Mouse (Mus musculus) lung, embryonic 14.5 days (tissue): Measurements from ENCODE around the gene Prcd. TPM values are rescaled to one million over a fixed set of nuclear protein-coding genes. Genes with fewer than 3 reads are reported as not detected.

Experiments
- ATAC-seq: fragments of 200-750 bp; cut with Nextera tagmentation; 2 replicates; pipeline ENCODE4 v1.8.0; 2017; ENCODE audit warnings: mild to moderate bottlenecking, moderate TSS enrichment, moderate library complexity; ENCODE audit not compliant: insufficient read depth
- DNase-seq: peaks from one replicate; pipeline ENCODE4 v3.0.0-alpha.2; 2015
- H3K27ac ChIP-seq: fragments of 300-500 bp; sonication (generic); 2 replicates; pipeline ENCODE4 v1.5.1; 2014; ENCODE audit warnings: low read depth, mild to moderate bottlenecking, moderate library complexity
- H3K27me3 ChIP-seq: fragments of 300-500 bp; sonication (generic); 2 replicates; pipeline ENCODE4 v1.6.1; 2014; ENCODE audit warnings: low read length, control low read depth; ENCODE audit not compliant: insufficient read depth
- H3K36me3 ChIP-seq: fragments of 300-500 bp; sonication (generic); 2 replicates; pipeline ENCODE4 v1.6.1; 2014; ENCODE audit warnings: control low read depth; ENCODE audit not compliant: insufficient read depth
- H3K4me1 ChIP-seq: fragments of 300-500 bp; sonication (generic); 2 replicates; pipeline ENCODE4 v1.6.1; 2014; ENCODE audit warnings: antibody characterized with exemption, control low read depth; ENCODE audit not compliant: insufficient read depth
- H3K4me2 ChIP-seq: fragments of 300-500 bp; sonication (generic); 2 replicates; pipeline ENCODE4 v1.6.1; 2014; ENCODE audit warnings: mild to moderate bottlenecking
- H3K4me3 ChIP-seq: fragments of 300-500 bp; sonication (generic); 2 replicates; pipeline ENCODE4 v1.5.1; 2014; ENCODE audit warnings: low read depth, low read length
- H3K9ac ChIP-seq: fragments of 300-500 bp; sonication (generic); 2 replicates; pipeline ENCODE4 v1.6.1; 2014
- H3K9me3 ChIP-seq: fragments of 300-500 bp; sonication (generic); 2 replicates; pipeline ENCODE4 v1.6.1; 2016; ENCODE audit warnings: low read depth, low read length, control low read depth
- CTCF ChIP-seq: IDR thresholded peaks from 2 replicates; pipeline ENCODE4 v1.5.1; 2016; ENCODE audit warnings: antibody characterized with exemption, low read depth
- WGBS: fragments of 180-500 bp; shearing (Covaris S2); extraction: QIAGEN DNeasy Blood & Tissue Kit; methylation state at CpG from one replicate; pipeline ENCODE4 v1.1.7; 2014; 5-methylcytosine and 5-hydroxymethylcytosine counted together
- polyA plus RNA-seq: library from polyadenylated mRNA; unstranded; fragments of >200 nt; fragmentation: Nextera tagmentation; extraction: Ambion mirVana; gene quantifications from 2 replicates; pipeline ENCODE4 v1.2.1, GENCODE M21; 2014

Gene Prcd
- polyA plus RNA-seq, 1 experiment from 2014 or later: 1.6 TPM

DNA sequence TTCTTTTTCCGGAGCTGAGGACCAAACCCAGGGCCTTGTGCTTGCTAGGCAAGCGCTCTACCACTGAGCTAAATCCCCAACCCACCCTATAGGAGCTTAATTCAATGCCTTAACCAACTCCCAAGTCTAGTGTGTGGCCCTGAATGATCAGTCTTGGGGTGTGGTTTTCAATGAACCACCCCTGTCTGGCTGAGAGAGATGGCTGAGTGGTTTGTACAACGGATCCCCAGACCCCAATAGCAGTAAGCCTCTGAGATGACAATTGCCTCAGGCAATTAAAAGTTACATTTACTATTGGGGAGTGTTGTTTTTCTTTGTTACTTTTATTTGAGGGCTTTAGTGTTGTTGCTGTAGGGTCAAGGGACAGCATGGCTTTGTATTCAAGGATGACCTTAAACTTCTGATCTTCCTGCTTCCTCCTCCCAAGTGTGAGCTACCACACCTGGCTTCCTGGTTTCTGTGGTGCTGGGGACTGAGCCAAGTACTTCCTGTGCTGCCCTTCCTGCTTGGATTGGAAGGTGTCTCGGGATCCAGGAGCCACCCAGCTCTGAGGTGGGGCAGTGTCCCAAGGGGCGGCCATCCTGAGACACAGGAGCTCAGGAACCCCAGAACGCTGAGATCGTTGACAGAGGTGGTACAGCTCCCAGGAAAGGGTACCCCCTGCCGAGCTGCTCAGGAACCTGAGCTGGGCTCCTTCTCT lies 51.2 kb downstream of the Prcd start:
- no peak for TF ChIP-seq CTCF
- DNase-seq (no peak), ATAC-seq (no peak)
- Histone ChIP-seq H3K4me1 (no peaks in the 10 kb centered on the region), H3K27ac (no peak overlapping the region), H3K4me3 (no peak overlapping the region), H3K9me3 (no peaks in the 10 kb centered on the region; the same call in 1 of the 2 replicates), H3K36me3 (no peaks in the 10 kb centered on the region), H3K9ac (no peak overlapping the region), H3K27me3 (no peaks in the 10 kb centered on the region), H3K4me2 (no peak overlapping the region)
- WGBS: 87% methylated on average over 8 of the region's 8 CpGs

DNA sequence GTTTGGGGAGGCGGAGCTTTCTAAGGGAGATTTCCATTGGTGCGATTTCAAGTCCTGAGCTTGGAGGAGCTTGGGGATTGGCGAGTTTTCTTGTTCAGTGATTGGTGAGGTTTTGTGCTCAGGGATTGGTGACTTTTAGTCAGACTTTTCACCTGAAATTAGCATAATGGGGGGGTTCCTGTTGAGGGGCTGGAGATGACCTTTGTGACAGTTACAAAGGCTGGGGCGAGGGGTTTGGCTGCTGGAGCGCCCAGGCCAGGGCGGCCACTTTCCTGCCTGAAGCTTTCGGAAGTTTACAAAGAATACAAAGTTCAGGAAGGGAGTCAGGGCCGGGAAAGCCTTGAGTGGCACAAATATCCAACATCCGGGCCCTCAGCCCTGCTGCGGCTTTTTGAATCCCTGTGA lies 51.9 kb downstream of the Prcd start:
- Histone ChIP-seq H3K27me3 (no peaks in the 10 kb centered on the region), H3K4me2 (no peak overlapping the region), H3K9me3 (no peaks in the 10 kb centered on the region; the same call in 1 of the 2 replicates), H3K36me3 (no peaks in the 10 kb centered on the region), H3K9ac (no peak overlapping the region), H3K4me3 (no peak overlapping the region), H3K4me1 (no peaks in the 10 kb centered on the region), H3K27ac (no peak overlapping the region)
- no peak for TF ChIP-seq CTCF
- DNase-seq: peak; percentile 45
- ATAC-seq: no peak
- 86% methylated on average over 10 of the region's 10 CpGs for WGBS

DNA sequence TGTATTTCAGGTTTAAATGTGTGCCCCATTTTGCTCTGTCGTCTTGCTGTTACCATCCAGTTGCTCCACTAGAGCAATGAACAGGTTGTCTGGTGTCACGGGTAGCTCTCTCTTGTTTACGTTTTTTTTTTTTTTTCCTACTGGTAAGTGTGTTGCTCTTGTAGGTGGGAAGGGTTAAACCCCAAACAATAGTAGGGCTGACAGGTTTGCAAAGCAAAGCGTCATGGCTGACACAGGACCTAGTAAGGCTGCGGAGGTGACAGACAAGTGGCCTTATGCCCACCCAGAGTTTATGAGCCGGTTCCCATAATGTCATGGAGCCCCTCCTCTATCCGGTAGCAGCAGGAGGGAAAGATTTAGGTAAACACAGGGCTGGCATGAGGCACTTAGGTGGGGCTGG lies 53.0 kb downstream of the Prcd start:
- ATAC-seq (no peak), DNase-seq (no peak)
- H3K27ac ChIP-seq: no peak overlapping the region
- WGBS: 47% methylated on average over 7 of the region's 7 CpGs
- H3K36me3 ChIP-seq: no peaks in the 10 kb centered on the region
- no peak overlapping the region for H3K9ac ChIP-seq
- no peak overlapping the region for H3K4me3 ChIP-seq
- no peaks in the 10 kb centered on the region for H3K9me3 ChIP-seq
- no peaks in the 10 kb centered on the region for H3K4me1 ChIP-seq
- no peak overlapping the region for H3K4me2 ChIP-seq
- no peak for TF ChIP-seq CTCF
- H3K27me3 ChIP-seq: no peaks in the 10 kb centered on the region

DNA sequence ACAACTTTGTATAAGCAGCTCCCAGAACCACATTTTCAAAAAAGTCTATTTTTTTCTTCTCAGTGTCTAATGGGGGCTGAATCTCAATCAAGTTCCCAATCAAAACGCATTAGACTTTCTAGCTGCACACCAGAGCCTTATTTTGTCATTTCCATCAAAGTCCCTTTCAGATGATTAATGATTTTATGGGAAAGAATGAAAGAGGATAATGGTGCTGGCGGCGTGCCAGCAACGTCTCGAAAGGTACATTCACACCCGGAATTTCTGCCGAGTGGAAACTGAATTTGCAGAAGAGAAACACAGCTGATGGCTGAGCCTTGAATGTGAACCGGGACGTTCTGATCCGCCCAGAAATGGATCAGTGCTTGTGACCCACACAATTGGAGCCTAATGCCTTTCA lies 56.8 kb downstream of the Prcd start:
- Histone ChIP-seq H3K4me3 (no peak overlapping the region), H3K9me3 (no peaks in the 10 kb centered on the region), H3K36me3 (no peaks in the 10 kb centered on the region), H3K4me1 (no peaks in the 10 kb centered on the region), H3K27ac (no peak overlapping the region), H3K4me2 (no peak overlapping the region), H3K9ac (no peak overlapping the region), H3K27me3 (no peaks in the 10 kb centered on the region)
- ATAC-seq: no peak
- no peak for TF ChIP-seq CTCF
- WGBS: 43% methylated on average over 10 of the region's 10 CpGs
- DNase-seq: peak; percentile 36

DNA sequence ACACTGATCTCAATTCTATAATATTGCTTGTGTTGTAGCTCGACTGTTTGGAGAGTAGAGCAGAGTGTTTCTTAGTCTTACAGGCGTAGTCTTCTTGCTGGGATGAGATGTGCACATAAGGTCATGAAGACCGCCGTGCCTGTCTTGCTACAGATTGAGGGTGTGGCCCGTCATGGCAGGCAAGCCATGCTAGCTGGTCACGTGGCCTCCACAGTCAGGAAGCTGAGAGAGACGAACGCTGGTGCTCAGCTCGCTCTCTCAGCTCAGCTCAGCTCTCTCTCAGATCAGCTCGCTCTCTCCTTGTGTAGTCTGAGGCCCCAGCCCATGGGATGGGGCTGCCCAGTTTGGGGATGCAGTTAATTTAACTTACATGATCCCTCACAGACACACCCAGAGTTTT lies 57.5 kb downstream of the Prcd start:
- Histone ChIP-seq H3K4me3 (no peak overlapping the region), H3K36me3 (no peaks in the 10 kb centered on the region), H3K4me2 (no peak overlapping the region), H3K4me1 (no peaks in the 10 kb centered on the region), H3K9ac (no peak overlapping the region), H3K9me3 (no peaks in the 10 kb centered on the region), H3K27me3 (no peaks in the 10 kb centered on the region), H3K27ac (no peak overlapping the region)
- DNase-seq (no peak), ATAC-seq (no peak)
- no peak for TF ChIP-seq CTCF
- 83% methylated on average over 10 of the region's 10 CpGs for WGBS

DNA sequence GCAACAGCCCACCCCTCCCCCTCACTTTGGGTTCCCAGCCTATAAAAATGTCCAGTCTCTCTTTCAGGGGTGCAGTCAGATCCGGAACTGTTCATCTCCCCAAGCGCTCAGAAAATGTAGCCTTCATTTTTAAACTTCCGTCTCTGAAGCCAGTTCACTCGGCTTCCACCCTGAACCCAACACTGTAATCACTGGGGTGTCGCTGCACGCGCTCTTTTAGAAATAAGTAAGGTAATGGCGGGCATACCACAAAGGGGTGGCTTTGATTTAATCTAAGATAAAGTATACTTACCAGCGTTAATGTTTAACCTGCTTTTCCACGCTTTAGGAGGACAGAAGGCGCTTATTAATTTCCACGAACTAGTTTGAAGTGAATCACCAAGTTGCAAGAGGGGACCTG lies 60.7 kb downstream of the Prcd start:
- WGBS: 75% methylated on average over 12 of the region's 12 CpGs
- ATAC-seq: no peak
- H3K4me3 ChIP-seq: no peak overlapping the region
- H3K27me3 ChIP-seq: no peaks in the 10 kb centered on the region
- no peak overlapping the region for H3K9ac ChIP-seq
- no peak for TF ChIP-seq CTCF
- no peaks in the 10 kb centered on the region for H3K36me3 ChIP-seq
- no peaks in the 10 kb centered on the region for H3K9me3 ChIP-seq
- peak overlapping the region; percentile 31; the same call in 1 of the 2 replicates for H3K27ac ChIP-seq
- no peak overlapping the region for H3K4me2 ChIP-seq
- H3K4me1 ChIP-seq: no peaks in the 10 kb centered on the region
- peak; percentile 23 for DNase-seq

Other genes starting within 250 kb of the Prcd start
- gene Rnf157, start 240.5 kb upstream of the Prcd start, polyA plus RNA-seq: 13.9 and 16.8 TPM in 2 replicates
- gene Ubald2, start 219.4 kb upstream of the Prcd start, polyA plus RNA-seq: 64.9 and 66.7 TPM in 2 replicates
- gene Qrich2, start 187.3 kb upstream of the Prcd start, polyA plus RNA-seq: 0.45 TPM in 1 of 2 replicates, not detected in the other
- gene Prpsap1, start 159.3 kb upstream of the Prcd start, polyA plus RNA-seq: 191 and 206 TPM in 2 replicates
- 4.0 and 5.5 TPM in 2 replicates for gene Sphk1, start 122.6 kb upstream of the Prcd start, polyA plus RNA-seq
- 17.4 and 22.8 TPM in 2 replicates for gene Ube2o, start 72.1 kb upstream of the Prcd start, polyA plus RNA-seq
- not detected in 2 replicates for gene Aanat, start 67.1 kb upstream of the Prcd start, polyA plus RNA-seq
- gene Rhbdf2, start 26.5 kb upstream of the Prcd start, polyA plus RNA-seq: 8.9 and 9.8 TPM in 2 replicates
- gene Cygb, start 779 bp downstream of the Prcd start, polyA plus RNA-seq: 9.5 and 10.0 TPM in 2 replicates
- not detected in 2 replicates for gene St6galnac1, start 122.0 kb downstream of the Prcd start, polyA plus RNA-seq
- gene Mxra7, start 174.5 kb downstream of the Prcd start, polyA plus RNA-seq: 13.7 and 15.9 TPM in 2 replicates
- 58.3 and 62.2 TPM in 2 replicates for gene Mettl23, start 189.7 kb downstream of the Prcd start, polyA plus RNA-seq
- gene Jmjd6, start 189.9 kb downstream of the Prcd start, polyA plus RNA-seq: 61.2 and 66.3 TPM in 2 replicates
- gene Mfsd11, start 198.9 kb downstream of the Prcd start, polyA plus RNA-seq: 31.8 and 36.7 TPM in 2 replicates
- gene Srsf2, start 199.6 kb downstream of the Prcd start, polyA plus RNA-seq: 1,038 and 1,045 TPM in 2 replicates